Mouse (Mus musculus) midbrain, embryonic 10.5 days (tissue): Measurements from ENCODE around the gene Gm6685. TPM values are rescaled to one million over a fixed set of nuclear protein-coding genes. Genes with fewer than 3 reads are reported as not detected.

ENCODE experiments used
- polyA plus RNA-seq: library from polyadenylated mRNA; unstranded; fragments of >200 nt; fragmentation: Nextera tagmentation; extraction: Ambion mirVana; gene quantifications from 2 replicates; pipeline ENCODE4 v1.2.1, GENCODE M21; 2016

Gene Gm6685
- polyA plus RNA-seq, 1 experiment from 2014 or later: 0.21 TPM

Other genes with a start within 250 kb of the Gm6685 start
- gene Ccdc85a, start 244.5 kb upstream of the Gm6685 start, polyA plus RNA-seq: 2.4 and 3.0 TPM in 2 replicates